Mouse (Mus musculus): ENCODE results near the gene Ddrgk1.
"Not testable (repeated sequence)": the region's sequence is repeated elsewhere in the genome, so short reads cannot be mapped to it uniquely, and the experiment has no call there.

The Ddrgk1 gene

DNA sequence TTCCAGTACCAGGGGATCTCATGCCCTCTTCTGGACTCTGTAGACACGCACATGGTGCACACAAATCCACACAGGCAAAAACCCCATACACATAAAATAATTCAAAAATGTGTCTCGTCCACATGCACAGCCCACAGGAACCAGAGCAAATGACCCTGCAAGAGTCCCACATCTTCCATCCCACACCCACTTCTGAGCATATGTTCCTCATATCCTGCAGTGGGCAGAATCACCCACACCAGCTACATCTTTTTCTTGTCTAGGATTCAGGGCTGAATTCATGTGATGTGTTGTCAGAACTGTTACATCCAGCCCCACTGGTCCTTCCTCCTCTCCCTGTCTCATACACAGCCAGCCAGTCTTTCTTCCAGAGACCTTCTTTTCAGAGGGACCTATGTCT is 11.2 kb downstream of the Ddrgk1 start:
- DNase-seq: no peak

DNA sequence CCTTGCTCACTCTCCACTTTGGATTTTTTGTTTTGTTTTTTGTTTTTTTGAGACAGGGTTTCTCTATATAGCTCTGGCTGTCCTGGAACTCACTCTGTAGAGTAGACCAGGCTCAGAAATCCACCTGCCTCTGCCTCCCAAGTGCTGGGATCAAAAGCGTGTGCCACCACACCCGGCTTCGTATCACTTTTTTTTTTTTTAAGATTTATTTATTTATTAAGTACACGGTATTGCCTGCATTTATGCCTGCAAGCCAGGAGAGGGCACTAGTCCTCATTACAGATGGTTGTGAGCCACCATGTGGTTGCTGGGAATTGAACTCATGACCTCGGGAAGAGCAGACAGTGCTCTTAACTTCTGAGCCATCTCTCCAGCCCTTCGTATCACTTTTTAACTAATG is 15.4 kb downstream of the Ddrgk1 start:
- not testable (repeated sequence) for DNase-seq

DNA sequence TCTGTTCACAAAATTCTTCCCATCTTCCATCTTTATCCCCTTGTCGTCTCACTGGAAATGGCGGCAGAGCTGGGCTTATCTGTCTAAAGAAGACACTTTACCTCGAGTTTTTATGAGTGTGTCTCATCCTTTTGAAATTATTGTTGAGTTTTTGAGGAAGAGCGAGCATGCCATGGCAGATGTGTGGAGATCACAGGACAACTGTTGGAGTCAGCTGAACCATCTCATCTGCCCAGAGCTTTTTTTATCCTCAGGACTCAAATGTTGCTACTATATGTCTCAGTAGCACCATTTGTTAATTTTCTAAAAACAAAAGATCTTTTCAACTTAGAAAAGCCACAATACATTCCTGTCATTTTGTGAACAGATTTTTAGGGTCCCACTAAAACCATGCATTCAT is 19.3 kb downstream of the Ddrgk1 start:
- no peak for DNase-seq

DNA sequence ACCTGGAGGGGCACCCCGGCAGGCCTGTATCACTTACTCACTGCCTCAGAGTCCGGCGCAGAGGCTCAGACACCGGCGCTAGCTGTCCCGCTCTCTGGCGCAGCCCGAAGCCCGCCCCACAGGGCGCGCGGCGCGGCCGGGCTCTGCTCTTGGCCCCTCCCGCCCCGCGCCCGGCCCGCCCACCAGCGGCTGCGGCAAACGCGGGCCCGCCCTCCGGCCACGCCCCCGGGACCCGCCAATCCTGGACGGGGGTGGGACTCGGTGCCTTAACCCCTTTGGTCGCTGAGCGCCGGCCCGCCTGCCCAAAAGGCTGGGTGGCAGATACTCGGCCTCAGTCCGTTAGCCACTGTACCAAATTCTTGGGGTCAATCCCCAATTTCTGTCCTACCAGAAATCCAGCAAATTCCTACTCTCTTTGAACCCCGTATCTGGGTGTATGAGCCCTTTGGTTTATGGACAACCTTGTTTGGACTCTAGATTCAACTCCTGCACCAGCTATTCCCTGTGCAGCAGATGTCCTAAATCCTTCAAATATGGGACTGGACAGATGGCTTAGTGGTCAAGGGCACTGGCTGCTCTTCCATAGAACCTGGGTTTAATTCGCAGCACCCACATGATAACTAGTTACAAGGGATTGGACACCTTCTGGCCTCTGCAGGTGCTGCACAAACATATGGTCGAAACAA is 21.6 kb downstream of the Ddrgk1 start, which contains the start of gene Lzts3:
Lzts3 (minus strand) TSS at position 120 of the 686 bp plus-strand sequence.
- peak; percentile 81 to 83 for DNase-seq

DNA sequence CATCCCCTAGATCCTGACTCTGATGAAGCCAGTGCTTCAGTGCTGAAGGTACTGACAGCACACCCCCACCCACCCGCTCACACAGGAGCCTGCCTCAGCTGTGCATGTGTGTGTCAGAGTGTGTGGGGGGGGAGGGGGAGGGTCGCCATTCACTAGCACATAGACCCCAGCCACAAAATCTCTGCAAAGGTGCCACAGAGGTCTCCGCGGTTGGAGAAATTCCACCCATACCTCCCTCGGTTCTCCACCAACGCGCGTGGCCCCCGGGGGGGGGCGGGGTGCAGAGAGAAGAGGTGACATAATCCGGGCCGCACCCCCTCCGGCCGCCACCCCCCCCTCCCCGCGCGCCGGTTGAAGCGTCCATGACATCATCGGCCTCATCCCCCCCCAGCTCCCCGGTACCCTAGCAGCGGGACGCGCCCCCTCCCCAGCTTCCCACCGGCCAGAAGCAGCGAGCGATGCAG is 22.2 kb downstream of the Ddrgk1 start:
- DNase-seq: peak in 1 of 2 experiments; percentile 31

DNA sequence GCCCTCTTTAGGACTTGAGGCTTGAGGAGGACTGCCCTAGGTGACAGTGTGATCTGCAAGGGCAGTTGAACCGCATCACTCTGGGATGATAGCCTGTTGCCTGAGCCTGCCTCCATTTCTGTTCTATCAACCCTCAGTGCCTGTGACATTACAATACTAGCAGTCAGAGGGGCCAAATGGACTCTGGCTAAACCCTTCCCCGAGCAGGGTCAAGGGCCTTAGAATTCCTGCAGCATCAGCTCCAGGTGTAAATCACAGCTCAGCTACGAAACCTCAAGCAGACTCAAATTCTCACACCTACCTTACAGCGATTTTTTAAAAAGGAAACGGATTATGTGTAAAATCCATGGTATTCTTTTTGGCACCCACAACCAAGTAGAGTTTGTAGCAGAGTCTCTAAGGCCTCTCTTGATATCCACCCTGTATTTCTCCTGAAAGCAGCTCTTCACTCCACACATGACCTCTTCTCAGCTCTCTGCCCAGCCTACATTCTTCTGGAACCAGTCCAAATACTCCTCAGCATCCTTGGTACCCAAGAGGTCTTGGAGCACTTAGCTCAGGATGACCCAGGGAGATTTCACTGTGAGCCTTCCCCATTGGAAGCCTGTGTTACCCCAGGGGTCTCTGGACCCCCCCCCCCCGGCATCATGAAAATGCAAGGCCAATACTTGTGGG is 23.0 kb downstream of the Ddrgk1 start:
- no peak for DNase-seq

DNA sequence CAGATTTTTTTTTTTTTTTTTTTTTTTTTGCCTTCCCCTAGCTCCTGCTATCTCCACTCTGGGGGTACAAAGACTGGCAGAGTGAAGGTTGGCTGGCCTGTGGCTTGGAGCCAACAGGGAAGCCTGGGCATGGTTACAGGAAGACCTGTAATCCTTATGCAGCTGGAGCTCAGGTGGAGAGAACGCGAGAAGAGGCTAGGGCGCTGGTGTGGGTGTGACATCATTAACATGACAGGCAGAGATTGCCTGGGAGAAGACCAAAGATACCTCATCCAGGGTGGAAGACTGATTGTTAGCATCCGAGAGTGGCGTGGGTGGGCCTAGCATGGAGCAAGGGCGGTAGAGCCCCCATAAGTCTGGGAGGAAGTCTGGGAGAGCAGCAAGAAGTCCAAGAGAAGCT is 25.2 kb downstream of the Ddrgk1 start:
- no peak for DNase-seq

DNA sequence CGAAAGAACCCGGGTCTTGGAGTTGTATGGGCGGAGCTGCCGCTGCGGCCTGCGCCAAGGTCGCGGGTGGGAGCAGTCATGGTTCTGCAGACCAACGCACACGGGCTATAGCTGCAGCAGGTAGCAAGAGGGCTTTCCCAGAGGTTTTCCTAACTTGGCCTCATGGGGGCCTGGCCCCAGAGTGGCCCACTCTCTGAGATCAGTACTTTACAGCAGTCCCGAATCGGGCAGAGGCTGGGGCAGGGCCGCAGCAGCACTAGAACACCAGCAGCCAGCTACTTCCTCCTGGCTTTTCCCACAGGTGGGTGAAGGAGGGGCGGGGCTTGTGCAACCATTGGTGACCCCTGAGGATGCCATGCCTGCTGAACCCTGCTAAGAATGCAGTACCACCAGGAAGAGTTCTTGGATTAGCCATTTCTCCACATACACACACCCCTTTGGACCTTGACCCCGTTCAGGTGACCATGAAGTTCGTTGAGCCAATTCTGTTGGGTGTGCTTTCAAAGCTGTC is 26.3 kb downstream of the Ddrgk1 start:
- no peak for DNase-seq

DNA sequence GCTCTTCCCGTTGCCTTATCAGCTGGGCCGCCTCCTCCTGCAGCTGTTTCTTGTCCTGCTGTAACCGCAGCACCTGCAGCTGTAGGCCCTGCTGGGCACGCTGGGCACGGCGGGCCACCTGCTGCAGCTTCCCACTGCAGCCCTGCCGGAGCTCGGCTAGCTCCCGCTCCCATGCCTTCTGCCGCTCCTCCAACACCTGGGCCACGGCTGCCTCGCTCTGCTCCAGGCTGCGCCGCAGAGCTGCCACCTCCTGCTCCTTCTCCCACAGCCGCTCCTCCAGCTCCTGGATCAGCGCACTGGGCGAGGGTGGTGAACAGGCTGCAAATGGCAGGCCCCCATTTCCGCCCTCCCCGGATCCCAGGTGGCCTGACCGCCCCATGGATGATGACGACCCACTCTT is 28.6 kb downstream of the Ddrgk1 start:
- peak; percentile 70 to 81 for DNase-seq

DNA sequence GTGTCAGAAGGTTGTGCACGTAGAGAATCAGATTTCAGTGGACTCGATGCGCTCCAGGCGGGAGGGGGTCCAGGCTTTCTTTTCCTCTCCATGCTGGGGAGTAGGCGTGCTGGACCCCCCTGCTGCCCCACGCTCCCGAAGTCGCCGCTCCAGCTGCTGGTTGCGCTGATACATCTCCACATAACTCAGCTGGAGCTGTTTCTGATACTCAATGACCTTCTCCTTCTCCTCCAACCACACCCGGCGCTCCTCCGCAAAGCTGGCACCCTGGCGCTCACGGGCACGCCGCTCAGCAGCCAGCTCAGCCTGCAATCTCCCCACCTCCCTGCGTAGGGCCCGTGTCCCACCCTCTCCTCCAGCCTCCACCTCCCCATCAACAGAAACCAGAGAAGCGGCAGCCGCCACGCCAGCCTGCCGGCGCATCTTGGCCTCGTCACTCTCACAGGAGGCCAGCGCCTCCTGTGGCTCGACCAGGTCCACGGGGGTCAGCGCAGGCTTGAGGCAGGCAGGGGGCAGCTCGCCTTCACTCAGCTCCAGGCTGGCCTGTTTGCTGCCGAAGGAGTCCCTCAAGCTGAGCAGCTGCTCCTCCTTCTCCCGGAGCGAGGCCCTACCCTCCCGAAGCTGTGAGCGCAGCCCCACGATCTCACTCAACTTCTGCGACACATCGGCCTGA is 29.6 kb downstream of the Ddrgk1 start:
- DNase-seq: peak; percentile 25 to 31

DNA sequence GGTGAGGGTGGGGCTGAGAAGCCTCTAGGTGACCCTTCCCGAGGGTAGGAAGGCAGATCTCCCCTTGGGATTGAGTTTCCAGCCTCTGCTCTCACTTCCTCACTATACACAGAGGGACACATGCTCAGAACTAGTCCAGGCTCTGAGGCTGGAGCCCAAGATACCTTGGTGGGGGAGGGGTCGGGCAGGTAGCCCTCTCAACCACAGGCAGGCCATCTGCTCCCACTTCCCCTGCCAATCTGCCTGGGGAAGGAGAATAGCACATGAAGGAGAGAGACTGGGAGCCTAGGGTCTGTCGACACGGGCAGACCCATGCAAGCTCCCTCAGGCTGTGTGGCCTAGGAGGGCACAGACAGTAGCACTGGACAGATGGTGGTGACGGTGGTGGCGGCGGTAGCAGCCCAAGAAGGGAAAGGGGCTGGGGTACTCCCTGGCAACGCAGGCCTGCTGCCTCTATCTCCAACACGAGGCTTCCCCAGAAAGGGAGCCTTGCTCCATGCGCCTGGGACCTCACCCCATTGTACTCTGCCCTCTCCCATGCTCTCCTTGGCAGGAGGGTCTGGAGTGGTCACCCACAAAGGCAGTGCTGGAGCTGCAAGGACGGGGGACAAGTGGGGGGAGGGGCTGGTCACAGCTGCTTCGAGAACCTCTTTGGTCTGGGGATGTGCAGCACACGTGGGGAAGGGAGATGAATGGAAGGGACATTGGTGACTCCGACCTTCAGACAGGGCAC is 30.3 kb downstream of the Ddrgk1 start:
- DNase-seq: peak in 1 of 2 experiments; percentile 11

DNA sequence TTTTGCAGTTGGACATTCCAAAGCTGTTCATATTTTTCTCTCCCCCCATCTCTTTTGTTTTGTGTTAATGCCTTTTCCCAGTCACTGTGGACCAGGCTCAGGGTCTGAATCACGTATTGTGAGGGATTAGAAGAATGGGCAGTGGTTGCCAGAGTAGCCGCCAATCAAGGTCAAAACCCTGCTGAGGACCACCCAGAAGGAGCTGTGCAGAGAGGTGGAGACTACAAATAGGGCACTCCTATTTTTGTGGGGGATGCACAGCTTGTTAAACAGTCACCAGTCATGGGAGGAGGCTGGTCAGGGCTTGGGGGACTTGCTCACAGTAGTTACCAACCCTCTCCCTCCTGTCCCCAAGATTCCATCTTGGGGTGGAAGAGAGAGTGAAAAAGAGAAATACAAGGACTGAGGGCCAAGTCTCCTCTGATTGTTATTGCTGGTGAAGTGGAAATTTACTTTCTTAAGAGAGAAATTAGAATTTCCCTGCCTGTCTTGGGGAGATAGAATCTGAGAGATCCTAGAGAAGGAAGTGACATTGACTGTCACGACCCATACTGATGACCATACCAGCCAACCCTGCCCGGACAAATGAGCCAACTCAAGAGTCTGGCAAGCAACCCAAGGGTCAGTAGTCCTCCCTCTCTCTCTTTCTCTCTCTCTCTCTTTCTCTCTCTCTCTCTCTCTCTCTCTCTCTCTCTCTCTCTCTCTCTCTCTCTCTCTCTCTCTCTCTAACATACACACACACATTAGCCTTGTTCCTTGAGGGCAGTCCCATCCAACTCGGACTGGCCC is 31.4 kb downstream of the Ddrgk1 start:
- DNase-seq: no peak

DNA sequence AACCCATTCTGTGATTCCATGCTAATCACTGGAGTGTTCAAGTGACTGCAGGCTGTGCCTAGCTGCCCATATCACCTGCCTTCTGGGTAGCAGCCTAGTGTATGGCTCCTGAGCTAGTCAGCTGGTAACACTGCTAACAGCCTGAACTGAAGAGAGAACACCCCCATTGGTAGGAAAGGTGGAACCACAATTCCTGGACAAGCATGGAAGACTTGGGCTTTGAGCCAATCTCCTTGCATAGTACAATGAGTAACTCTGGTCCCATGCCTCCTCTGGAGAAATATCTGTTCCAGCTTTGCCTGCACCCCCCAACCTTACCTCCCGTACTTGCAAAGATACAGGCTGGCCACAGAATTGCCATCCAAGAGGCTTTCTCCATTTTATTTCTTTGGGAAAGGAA is 32.0 kb downstream of the Ddrgk1 start:
- no peak for DNase-seq

DNA sequence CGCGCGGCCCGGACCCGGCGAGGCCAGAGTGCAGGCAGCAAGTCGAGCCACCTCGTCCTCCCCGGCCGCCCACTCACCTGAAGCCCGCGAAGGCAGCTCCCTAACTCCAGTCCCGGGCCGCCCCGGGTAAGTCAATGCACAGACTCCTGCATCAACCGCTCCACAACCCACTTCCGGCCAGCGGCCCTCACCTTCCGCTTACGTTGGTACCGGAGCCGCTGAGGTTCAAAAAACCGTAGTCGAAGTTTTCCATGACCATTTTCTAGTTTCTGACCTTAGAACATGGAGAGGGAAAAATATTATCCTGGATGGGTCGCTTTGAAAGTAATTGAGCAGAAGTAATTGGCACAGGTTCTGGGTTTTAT is 34.6 kb downstream of the Ddrgk1 start, which contains the start of the genes Fastkd5 and Ubox5:
Fastkd5 (minus strand) TSS at position 189 of the 365 bp plus-strand sequence.
Ubox5 (minus strand) TSS at position 200 of the 365 bp plus-strand sequence.
- DNase-seq: peak; percentile 73 to 79

DNA sequence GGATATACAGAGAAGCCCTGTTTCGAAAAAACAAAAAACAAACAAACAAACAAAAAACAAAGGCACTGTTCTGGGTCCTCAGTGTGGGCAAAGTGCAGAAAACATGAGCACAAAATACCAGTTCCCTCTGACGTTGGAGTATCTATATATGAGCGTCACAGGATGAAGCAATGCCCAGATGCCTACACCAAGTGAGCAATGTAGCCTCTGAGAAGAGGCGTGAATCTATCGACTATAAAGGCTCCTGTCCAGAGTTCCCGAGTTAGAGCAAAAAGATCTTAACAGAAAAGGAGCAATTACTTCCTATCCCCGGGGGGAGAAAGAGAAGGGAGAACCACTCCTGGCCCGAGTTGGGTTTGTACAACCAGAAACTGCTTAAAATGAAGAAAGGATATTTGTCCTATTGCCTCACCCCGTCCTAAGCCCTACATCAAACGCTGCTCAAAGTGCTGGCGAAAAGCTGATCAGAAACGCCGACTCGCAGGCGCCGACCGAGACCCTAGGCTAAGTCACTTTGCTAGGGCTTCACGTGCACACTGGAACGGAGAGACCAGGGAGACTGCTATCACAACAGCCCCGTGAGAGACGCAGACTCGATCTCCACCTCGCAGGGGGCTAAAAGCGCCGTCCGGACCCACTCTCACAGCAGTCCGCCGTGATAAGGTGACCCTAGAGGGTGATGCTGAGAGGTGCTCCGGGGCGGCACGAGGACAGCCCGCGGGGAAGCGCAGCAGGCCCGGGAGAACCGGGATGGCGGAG is 35.2 kb downstream of the Ddrgk1 start:
- DNase-seq: no peak

DNA sequence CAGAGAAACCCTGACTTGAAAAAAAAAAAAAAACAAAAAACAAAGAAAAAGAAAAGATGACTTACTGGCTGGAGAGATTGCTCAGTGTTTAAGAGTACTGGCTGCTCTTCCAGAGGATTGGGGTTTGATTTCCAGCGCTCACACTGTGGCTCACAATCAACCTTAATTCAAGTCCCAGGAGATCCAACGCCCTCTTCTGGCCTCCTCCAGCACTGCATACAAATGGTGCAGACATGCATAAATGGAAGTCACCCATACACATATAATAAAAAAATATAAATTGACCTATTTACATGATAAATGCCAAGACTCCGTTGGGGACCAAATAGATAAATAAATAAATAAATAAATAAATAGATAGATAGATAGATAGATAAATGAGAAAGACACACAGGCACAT is 36.0 kb downstream of the Ddrgk1 start:
- no peak for DNase-seq

DNA sequence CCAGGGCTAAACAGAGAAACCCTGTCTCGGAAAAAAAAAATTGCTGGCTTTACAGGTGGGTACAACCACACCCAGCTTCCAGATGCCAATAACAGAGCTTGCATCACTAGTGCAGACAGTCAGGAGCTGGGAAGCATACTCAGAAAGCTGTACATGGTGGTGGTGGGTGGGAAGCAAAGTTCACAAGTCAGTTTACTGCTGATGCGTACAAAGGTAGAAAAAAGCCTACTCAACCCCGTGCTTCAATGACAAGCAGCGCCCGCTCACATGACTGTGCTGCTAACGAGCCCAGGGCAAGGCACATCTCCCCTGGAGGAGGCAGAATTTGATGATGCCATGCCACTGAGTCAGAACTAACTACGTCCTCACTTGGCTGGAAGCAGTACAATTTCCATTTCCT is 45.5 kb downstream of the Ddrgk1 start:
- DNase-seq: no peak

DNA sequence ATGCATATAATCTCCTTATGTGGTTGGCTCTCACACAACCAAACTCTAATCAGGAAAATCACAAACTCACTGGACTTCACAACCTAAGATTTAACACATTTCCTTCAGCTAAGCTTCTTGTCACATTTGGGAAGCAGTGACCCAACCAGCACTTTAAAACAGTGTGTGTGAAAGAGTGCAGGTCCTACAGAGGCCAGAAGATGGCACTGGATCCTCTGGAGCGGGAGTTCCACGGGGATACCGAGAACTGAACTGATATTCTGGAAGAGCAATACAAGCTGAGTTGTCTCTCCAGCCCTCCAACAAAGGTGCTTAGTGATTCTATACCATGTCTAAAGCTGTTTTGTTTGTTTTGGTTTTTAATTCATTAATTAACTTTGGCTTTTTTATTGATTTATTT is 51.4 kb downstream of the Ddrgk1 start:
- DNase-seq: no peak

Measured in thymus, adult 18-20 months (tissue).